Mouse (Mus musculus) lung, embryonic 15.5 days (tissue): Measurements from ENCODE around the gene Stk39. TPM values are rescaled to one million over a fixed set of nuclear protein-coding genes. Genes with fewer than 3 reads are reported as not detected.

ENCODE experiments used
- ATAC-seq: fragments of 200-750 bp; cut with Nextera tagmentation; 2 replicates; pipeline ENCODE4 v1.8.0; 2017; ENCODE audit warnings: moderate number of reproducible peaks, borderline replicate concordance; ENCODE audit not compliant: low FRiP score, low TSS enrichment; ENCODE audit errors: extremely low read depth
- H3K27ac ChIP-seq: fragments of 300-500 bp; sonication (generic); 2 replicates; pipeline ENCODE4 v1.5.1; 2015; ENCODE audit warnings: moderate library complexity, mild to moderate bottlenecking, inconsistent platforms
- H3K27me3 ChIP-seq: fragments of 300-500 bp; sonication (generic); 2 replicates; pipeline ENCODE4 v1.6.1; 2015; ENCODE audit warnings: inconsistent platforms
- H3K36me3 ChIP-seq: fragments of 300-500 bp; sonication (generic); 2 replicates; pipeline ENCODE4 v1.6.1; 2015; ENCODE audit warnings: inconsistent platforms
- H3K4me1 ChIP-seq: fragments of 300-500 bp; sonication (generic); 2 replicates; pipeline ENCODE4 v1.6.1; 2015; ENCODE audit warnings: inconsistent platforms
- H3K4me2 ChIP-seq: fragments of 300-500 bp; sonication (generic); 2 replicates; pipeline ENCODE4 v1.6.1; 2015; ENCODE audit warnings: inconsistent platforms, mild to moderate bottlenecking, moderate library complexity
- H3K4me3 ChIP-seq: fragments of 300-500 bp; sonication (generic); 2 replicates; pipeline ENCODE4 v1.5.1; 2015; ENCODE audit warnings: mild to moderate bottlenecking, inconsistent platforms
- H3K9ac ChIP-seq: fragments of 300-500 bp; sonication (generic); 2 replicates; pipeline ENCODE4 v1.6.1; 2015; ENCODE audit warnings: inconsistent platforms
- H3K9me3 ChIP-seq: fragments of 300-500 bp; sonication (generic); 2 replicates; pipeline ENCODE4 v1.6.1; 2016; ENCODE audit warnings: inconsistent platforms
- WGBS: fragments of 180-500 bp; shearing (Covaris S2); methylation state at CpG from one replicate; pipeline ENCODE4 v1.1.7; 2015; 5-methylcytosine and 5-hydroxymethylcytosine counted together
- polyA plus RNA-seq: library from polyadenylated mRNA; unstranded; fragments of >200 nt; fragmentation: Nextera tagmentation; extraction: Ambion mirVana; gene quantifications from 2 replicates; pipeline ENCODE4 v1.2.1, GENCODE M21; 2015

Stk39 gene
- polyA plus RNA-seq, 1 experiment from 2014 or later = 19.3 TPM

GRCm38 (mm10) chr2:68432834-68433233 lies 39.2 kb downstream of the Stk39 start:
- peaks cover 46% of the 10 kb centered on the region for H3K4me1 ChIP-seq
- H3K9ac ChIP-seq = no peak overlapping the region

GRCm38 (mm10) chr2:68431024-68431962 lies 40.8 kb downstream of the Stk39 start:
- Histone ChIP-seq H3K27me3 (no peaks in the 10 kb centered on the region), H3K4me3 (no peak overlapping the region), H3K36me3 (no peaks in the 10 kb centered on the region), H3K4me2 (no peak overlapping the region), H3K9me3 (no peaks in the 10 kb centered on the region), H3K9ac (no peak overlapping the region), H3K27ac (peak overlapping the region; percentile 80), H3K4me1 (peaks cover 43% of the 10 kb centered on the region)
- 55% methylated on average over 14 of the region's 14 CpGs for WGBS
- peak; percentile 80 for ATAC-seq

More at GRCm38 (mm10) chr2:68432834-68433233, 39.2 kb downstream of the Stk39 start:
- no peaks in the 10 kb centered on the region for H3K9me3 ChIP-seq
- H3K4me3 ChIP-seq = no peak overlapping the region
- H3K36me3 ChIP-seq = no peaks in the 10 kb centered on the region
- 42% methylated on average over 4 of the region's 4 CpGs for WGBS
- H3K4me2 ChIP-seq = no peak overlapping the region
- ATAC-seq = no peak
- no peak overlapping the region for H3K27ac ChIP-seq
- no peaks in the 10 kb centered on the region for H3K27me3 ChIP-seq

- Histone ChIP-seq H3K27me3 (no peaks in the 10 kb centered on the region), H3K36me3 (no peaks in the 10 kb centered on the region), H3K4me1 (peaks cover 35% of the 10 kb centered on the region), H3K4me2 (no peak overlapping the region), H3K9ac (no peak overlapping the region), H3K27ac (peak overlapping the region; percentile 80), H3K4me3 (no peak overlapping the region), H3K9me3 (no peaks in the 10 kb centered on the region)
- 0 out of 2 replicates have a peak, but pooled peaks have one; percentile 33 for ATAC-seq
- WGBS = 55% methylated on average over 5 of the region's 5 CpGs
Measured at GRCm38 (mm10) chr2:68430493-68430892, 41.6 kb downstream of the Stk39 start.

GRCm38 (mm10) chr2:68429436-68429835 lies 42.6 kb downstream of the Stk39 start:
- no peak overlapping the region for H3K4me2 ChIP-seq
- H3K27ac ChIP-seq = no peak overlapping the region
- H3K9me3 ChIP-seq = no peaks in the 10 kb centered on the region
- peaks cover 27% of the 10 kb centered on the region for H3K4me1 ChIP-seq
- no peaks in the 10 kb centered on the region for H3K36me3 ChIP-seq
- no peak overlapping the region for H3K4me3 ChIP-seq
- H3K27me3 ChIP-seq = no peaks in the 10 kb centered on the region
- WGBS = 76% methylated on average over 4 of the region's 4 CpGs
- H3K9ac ChIP-seq = no peak overlapping the region
- ATAC-seq = no peak

- Histone ChIP-seq H3K36me3 (no peaks in the 10 kb centered on the region), H3K27ac (no peak overlapping the region), H3K9ac (no peak overlapping the region), H3K4me3 (no peak overlapping the region), H3K4me1 (peaks cover 17% of the 10 kb centered on the region), H3K27me3 (no peaks in the 10 kb centered on the region), H3K4me2 (no peak overlapping the region), H3K9me3 (no peaks in the 10 kb centered on the region)
- ATAC-seq = no peak
- 68% methylated on average over 5 of the region's 5 CpGs for WGBS
Measured at GRCm38 (mm10) chr2:68426977-68427577, 45.0 kb downstream of the Stk39 start.

- no peak overlapping the region for H3K27ac ChIP-seq
- 90% methylated on average over 4 of the region's 4 CpGs for WGBS
- H3K9ac ChIP-seq = no peak overlapping the region
- no peak overlapping the region for H3K4me3 ChIP-seq
- no peak overlapping the region for H3K4me2 ChIP-seq
- no peaks in the 10 kb centered on the region for H3K27me3 ChIP-seq
- H3K4me1 ChIP-seq = peaks cover 15% of the 10 kb centered on the region
- H3K36me3 ChIP-seq = no peaks in the 10 kb centered on the region
- no peaks in the 10 kb centered on the region for H3K9me3 ChIP-seq
- no peak; the same call in 1 of the 2 replicates for ATAC-seq
Measured at GRCm38 (mm10) chr2:68426074-68426473, 46.0 kb downstream of the Stk39 start.

GRCm38 (mm10) chr2:68421002-68421401 lies 51.1 kb downstream of the Stk39 start:
- no peaks in the 10 kb centered on the region for H3K27me3 ChIP-seq
- H3K27ac ChIP-seq = no peak overlapping the region
- no peaks in the 10 kb centered on the region for H3K36me3 ChIP-seq
- no peak overlapping the region for H3K4me2 ChIP-seq
- no peak for ATAC-seq
- no peaks in the 10 kb centered on the region for H3K4me1 ChIP-seq
- H3K4me3 ChIP-seq = no peak overlapping the region
- H3K9me3 ChIP-seq = no peaks in the 10 kb centered on the region
- 45% methylated on average over 6 of the region's 6 CpGs for WGBS
- no peak overlapping the region for H3K9ac ChIP-seq

GRCm38 (mm10) chr2:68420223-68420622 lies 51.8 kb downstream of the Stk39 start:
- no peak for ATAC-seq
- H3K9ac ChIP-seq = no peak overlapping the region
- no peaks in the 10 kb centered on the region for H3K27me3 ChIP-seq
- H3K4me2 ChIP-seq = no peak overlapping the region
- no peaks in the 10 kb centered on the region for H3K9me3 ChIP-seq
- 0 out of 2 replicates have a peak, but pooled peaks cover 2% of the 10 kb centered on the region for H3K4me1 ChIP-seq
- 79% methylated on average over 6 of the region's 6 CpGs for WGBS
- H3K4me3 ChIP-seq = no peak overlapping the region
- no peaks in the 10 kb centered on the region for H3K36me3 ChIP-seq
- no peak overlapping the region for H3K27ac ChIP-seq

- Histone ChIP-seq H3K9me3 (no peaks in the 10 kb centered on the region), H3K4me3 (no peak overlapping the region), H3K4me1 (0 out of 2 replicates have a peak, but pooled peaks cover 2% of the 10 kb centered on the region), H3K27ac (no peak overlapping the region), H3K4me2 (no peak overlapping the region), H3K36me3 (no peaks in the 10 kb centered on the region), H3K9ac (no peak overlapping the region), H3K27me3 (no peaks in the 10 kb centered on the region)
- no peak for ATAC-seq
- WGBS = 74% methylated on average over 7 of the region's 7 CpGs
Measured at GRCm38 (mm10) chr2:68419746-68420145, 52.3 kb downstream of the Stk39 start.

- Histone ChIP-seq H3K36me3 (no peaks in the 10 kb centered on the region), H3K4me1 (0 out of 2 replicates have a peak, but pooled peaks cover 2% of the 10 kb centered on the region), H3K4me2 (no peak overlapping the region), H3K27ac (no peak overlapping the region), H3K9ac (no peak overlapping the region), H3K9me3 (no peaks in the 10 kb centered on the region), H3K27me3 (no peaks in the 10 kb centered on the region), H3K4me3 (no peak overlapping the region)
- whole genome bisulfite sequencing = 91% methylated on average over 7 of the region's 7 CpGs
- ATAC-seq = no peak
Measured at GRCm38 (mm10) chr2:68419165-68419564, 52.9 kb downstream of the Stk39 start.

GRCm38 (mm10) chr2:68417081-68417480 lies 55.0 kb downstream of the Stk39 start:
- Histone ChIP-seq H3K27me3 (no peaks in the 10 kb centered on the region), H3K4me3 (no peak overlapping the region), H3K27ac (no peak overlapping the region), H3K4me1 (0 out of 2 replicates have a peak, but pooled peaks cover 2% of the 10 kb centered on the region), H3K9me3 (no peaks in the 10 kb centered on the region), H3K9ac (no peak overlapping the region), H3K4me2 (no peak overlapping the region), H3K36me3 (no peaks in the 10 kb centered on the region)
- WGBS = 79% methylated on average over 5 of the region's 5 CpGs
- no peak for ATAC-seq

GRCm38 (mm10) chr2:68415691-68416090 lies 56.4 kb downstream of the Stk39 start:
- 0 out of 2 replicates have a peak, but pooled peaks cover 2% of the 10 kb centered on the region for H3K4me1 ChIP-seq
- no peaks in the 10 kb centered on the region for H3K27me3 ChIP-seq
- H3K4me3 ChIP-seq = no peak overlapping the region
- ATAC-seq = no peak
- 59% methylated on average over 6 of the region's 6 CpGs for WGBS
- H3K4me2 ChIP-seq = no peak overlapping the region
- no peaks in the 10 kb centered on the region for H3K9me3 ChIP-seq
- H3K36me3 ChIP-seq = no peaks in the 10 kb centered on the region
- H3K9ac ChIP-seq = no peak overlapping the region
- no peak overlapping the region for H3K27ac ChIP-seq
